Mouse (Mus musculus) effector memory CD4-positive, alpha-beta T cell, adult 5 months (primary cell): ENCODE results near the gene Dguok. TPM values are rescaled to one million over a fixed set of nuclear protein-coding genes. Genes with fewer than 3 reads are reported as not detected.

Experiments
- polyA plus RNA-seq: library from polyadenylated mRNA; unstranded; fragments of 100-300 nt; shearing (Covaris generic); gene quantifications from one replicate; pipeline ENCODE4 v1.2.1, GENCODE M21; 2017

The Dguok gene
- 83.1 TPM for polyA plus RNA-seq

DNA sequence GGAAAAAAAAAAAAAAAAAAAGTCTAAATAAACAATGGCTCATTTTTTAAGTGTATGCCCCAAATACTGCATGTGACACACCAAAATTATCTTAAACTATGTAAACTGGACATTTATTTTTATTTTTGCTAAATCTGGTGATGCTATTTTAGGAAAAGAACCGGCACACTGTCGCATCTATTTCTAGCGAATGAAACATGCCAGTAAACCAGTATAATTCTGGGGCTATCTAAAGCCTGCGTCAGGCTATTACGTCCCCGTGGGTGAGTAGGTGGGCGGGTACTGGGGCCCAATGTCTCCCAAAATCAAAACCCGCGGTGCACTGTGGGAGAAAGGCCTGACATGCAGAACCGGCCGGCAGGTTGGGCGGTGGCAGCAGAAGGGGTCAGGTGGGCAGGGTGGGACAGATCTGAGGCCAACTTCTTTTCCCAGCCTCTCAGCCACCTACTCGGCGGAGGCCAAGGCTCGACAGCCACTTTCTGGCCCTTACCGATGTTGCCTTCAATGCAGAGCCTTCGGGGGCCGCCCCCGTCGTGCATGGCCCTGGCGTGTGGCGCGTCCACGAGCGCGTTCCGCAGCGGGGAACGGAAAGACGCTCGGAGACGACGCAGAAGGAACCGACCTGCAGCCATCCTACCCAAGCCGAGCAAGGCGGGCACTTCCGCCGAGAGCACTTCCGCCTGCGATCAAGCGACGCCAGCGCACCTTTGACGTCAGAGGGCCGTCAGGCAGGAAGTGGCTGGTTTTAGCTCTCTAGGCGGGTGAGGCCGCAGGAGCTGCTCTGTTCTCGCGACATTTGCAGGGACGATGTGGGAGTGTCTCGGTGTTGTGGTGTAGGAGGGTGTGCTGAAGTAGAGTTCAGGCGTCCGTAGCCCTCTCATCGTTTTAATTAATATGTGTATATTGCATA lies at the start of gene Dguok:
Gene Dguok (minus strand): TSS at position 712 of the 910 bp plus-strand sequence.

DNA sequence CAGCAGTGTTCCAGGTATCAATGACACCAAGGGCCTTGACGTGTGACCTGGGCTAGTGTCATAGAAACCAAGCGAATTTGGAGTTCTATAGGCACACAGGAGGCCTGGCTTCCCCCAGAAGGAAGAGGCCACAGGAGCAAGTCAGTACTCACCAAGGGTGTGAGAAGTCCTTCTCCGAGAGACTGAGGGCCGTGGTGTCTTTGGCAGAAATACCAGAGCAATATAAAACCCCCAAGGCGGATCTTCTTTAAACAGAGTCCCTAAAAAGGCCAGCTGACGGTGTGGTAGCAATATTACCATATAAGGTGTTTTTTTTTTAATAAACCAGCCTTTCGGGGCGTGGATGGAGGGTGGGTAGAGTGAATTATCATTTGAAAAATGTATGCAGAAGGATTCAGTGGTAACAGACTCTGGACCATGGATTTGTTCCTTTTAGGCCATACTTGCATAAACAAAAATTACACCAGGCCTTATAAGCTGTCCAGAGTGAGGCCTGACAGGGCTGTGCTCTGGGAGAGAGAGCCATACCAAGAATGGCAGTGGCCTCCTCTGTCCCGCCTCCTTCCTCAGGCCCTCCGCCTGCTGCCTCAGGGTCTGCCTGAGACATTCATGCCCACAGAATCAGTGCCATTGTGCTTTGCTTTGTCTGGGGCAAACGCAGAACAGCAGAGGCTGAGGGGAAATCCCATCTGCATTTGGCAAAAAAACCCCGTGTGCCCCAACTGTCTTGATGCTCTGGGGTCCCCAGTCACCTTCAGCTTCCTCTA lies 29.4 kb upstream of the Dguok start, which contains the start of gene Actg2:
Gene Actg2 (minus strand): TSS at position 238 of the 767 bp plus-strand sequence.

DNA sequence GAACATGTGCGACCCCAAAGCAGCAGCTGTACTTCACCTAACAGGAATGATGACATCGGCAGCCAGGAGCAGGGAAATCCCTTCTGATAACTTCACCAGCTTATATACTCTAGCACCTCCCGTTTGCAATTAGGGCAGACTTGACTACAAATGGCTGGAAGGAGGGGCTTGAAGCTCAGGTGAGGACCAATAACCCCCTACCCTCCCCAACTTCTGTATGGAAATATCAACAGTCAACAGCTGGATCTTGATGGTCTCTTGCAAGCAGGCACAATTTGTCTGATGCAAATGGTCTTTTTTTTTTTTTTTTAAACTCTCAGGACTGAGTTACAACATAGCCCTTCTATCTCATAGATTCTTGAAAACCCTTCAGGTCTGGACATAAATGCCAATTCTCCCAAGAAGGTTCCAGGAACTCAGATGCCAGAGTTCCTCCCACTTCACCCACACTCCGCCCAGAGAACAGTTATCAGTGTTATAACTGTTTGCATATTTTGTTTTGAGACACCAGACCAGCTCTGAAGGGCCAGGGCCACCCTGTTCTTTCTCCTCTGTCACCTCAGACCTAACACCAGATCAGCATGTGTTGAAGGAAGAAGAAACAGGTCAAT lies 47.6 kb downstream of the Dguok start, which contains the start of gene Tet3:
Gene Tet3 (minus strand): TSS at position 51 of the 611 bp plus-strand sequence.

Other genes with a start within 250 kb of the Dguok start
- 63.8 TPM for gene Mthfd2, start 181.1 kb downstream of the Dguok start, polyA plus RNA-seq
- 176 TPM for gene Mob1a, start 181.0 kb downstream of the Dguok start, polyA plus RNA-seq
- gene Bola3, start 157.8 kb downstream of the Dguok start, polyA plus RNA-seq, result 74.8 TPM
- gene Tet3, start 47.9 kb downstream of the Dguok start, polyA plus RNA-seq, result 45.6 TPM
- 0.55 TPM for gene Actg2, start 29.3 kb upstream of the Dguok start, polyA plus RNA-seq
- gene Stambp, start 65.8 kb upstream of the Dguok start, polyA plus RNA-seq, result 23.2 TPM
- not detected for gene Clec4f, start 149.2 kb upstream of the Dguok start, polyA plus RNA-seq
- not detected for gene Cd207, start 170.9 kb upstream of the Dguok start, polyA plus RNA-seq
- 4.3 TPM for gene Vax2, start 204.3 kb upstream of the Dguok start, polyA plus RNA-seq
- gene Atp6v1b1, start 236.0 kb upstream of the Dguok start, polyA plus RNA-seq, result 0.47 TPM